ENCODE assay signal across 21 mouse cellular contexts in genomic region chr13:103048954-103049353, GRCm38 (mm10).
"Had no signal": no experiment of that assay in that cellular context is flagged by ENCODE, and none has a peak within 500 bp of the region (broad histone marks: within the 10 kb centered on the region; RNA-seq: fewer than 3 reads in every experiment).

No protein-coding gene starts in this region.

- H3K27ac ChIP-seq: limb, embryonic 10.5 days; limb, embryonic 13.5 days; liver, embryonic 12.5 days; liver, embryonic 15.5 days; lung, embryonic 15.5 days; midbrain, embryonic 10.5 days; stomach, embryonic 15.5 days had no signal

- H3K9ac ChIP-seq: limb, embryonic 13.5 days; liver, embryonic 12.5 days; liver, embryonic 15.5 days; lung, embryonic 15.5 days; stomach, embryonic 15.5 days had no signal

- H3K9me3 ChIP-seq: limb, embryonic 10.5 days; limb, embryonic 13.5 days; liver, embryonic 12.5 days; liver, embryonic 15.5 days; lung, embryonic 15.5 days; megakaryocyte, embryonic 14.5 days; midbrain, embryonic 10.5 days; stomach, embryonic 15.5 days had no signal

- H3K4me1 ChIP-seq: limb, embryonic 10.5 days; limb, embryonic 13.5 days; liver, embryonic 12.5 days; liver, embryonic 15.5 days; lung, embryonic 15.5 days; stomach, embryonic 15.5 days had no signal

- H3K27me3 ChIP-seq: limb, embryonic 13.5 days; liver, embryonic 12.5 days; liver, embryonic 15.5 days; lung, embryonic 15.5 days; stomach, embryonic 15.5 days had no signal

- ATAC-seq: liver, embryonic 12.5 days had no signal

- H3K4me2 ChIP-seq: limb, embryonic 13.5 days; liver, embryonic 12.5 days; liver, embryonic 15.5 days; lung, embryonic 15.5 days; stomach, embryonic 15.5 days had no signal

- H3K4me3 ChIP-seq: limb, embryonic 10.5 days; limb, embryonic 13.5 days; liver, embryonic 12.5 days; liver, embryonic 15.5 days; lung, embryonic 15.5 days; megakaryocyte, embryonic 14.5 days; midbrain, embryonic 10.5 days; stomach, embryonic 15.5 days had no signal

- DNase-seq: kidney, adult 18-20 months; kidney, adult 9 months; kidney, postnatal 14 days; kidney, postnatal 4 days; liver; lung, adult 18-20 months; lung, postnatal 10 days; lung, postnatal 36 days; midbrain, embryonic 14.5 days; right cerebral cortex, postnatal 25 days; spleen, adult 18-20 months; thymus, adult 18-20 months; thymus, postnatal 36 days had no signal

- H3K36me3 ChIP-seq: limb, embryonic 10.5 days; limb, embryonic 13.5 days; liver, embryonic 12.5 days; liver, embryonic 15.5 days; lung, embryonic 15.5 days; midbrain, embryonic 10.5 days; stomach, embryonic 15.5 days had no signal
